Mouse (Mus musculus): ENCODE measurements at regions not wholly inside any gene's neighbourhood (a gene's known extent, or its start where the extent isn't known, plus 50 kb on each side); places are given as distances from the start of the nearest gene placed in this dataset.

DNA sequence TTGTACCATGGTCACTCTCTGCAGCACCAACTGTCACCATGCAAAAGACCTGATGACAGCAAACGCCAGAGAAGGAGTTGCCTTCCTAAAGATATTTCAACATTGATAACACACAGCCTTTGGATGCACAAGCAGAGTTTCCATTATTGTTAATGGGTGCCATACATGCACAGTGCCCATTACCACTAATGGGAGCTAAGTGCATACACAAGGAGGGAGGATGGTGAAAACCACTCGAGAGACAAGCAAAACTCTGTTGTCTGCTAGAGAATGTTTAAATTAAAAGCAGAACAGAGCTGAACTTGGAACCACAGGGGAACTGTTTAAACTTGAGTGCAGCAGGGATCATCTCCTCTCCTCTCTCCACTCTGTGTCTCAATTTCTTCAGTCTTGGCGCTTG lies 107.2 kb upstream of the Zranb2 start:
- no peak for TF ChIP-seq EP300 (optimal IDR thresholded peaks at IDR 0.05)
- TF ChIP-seq CTCF (IDR thresholded peaks at IDR 0.05; ENCODE audit: low read depth), result no peak
